Mouse (Mus musculus): ENCODE measurements around the gene Gm10382.
A peak's percentile ranks its signal among the peaks of the same experiment; 100 is the strongest.

DNA sequence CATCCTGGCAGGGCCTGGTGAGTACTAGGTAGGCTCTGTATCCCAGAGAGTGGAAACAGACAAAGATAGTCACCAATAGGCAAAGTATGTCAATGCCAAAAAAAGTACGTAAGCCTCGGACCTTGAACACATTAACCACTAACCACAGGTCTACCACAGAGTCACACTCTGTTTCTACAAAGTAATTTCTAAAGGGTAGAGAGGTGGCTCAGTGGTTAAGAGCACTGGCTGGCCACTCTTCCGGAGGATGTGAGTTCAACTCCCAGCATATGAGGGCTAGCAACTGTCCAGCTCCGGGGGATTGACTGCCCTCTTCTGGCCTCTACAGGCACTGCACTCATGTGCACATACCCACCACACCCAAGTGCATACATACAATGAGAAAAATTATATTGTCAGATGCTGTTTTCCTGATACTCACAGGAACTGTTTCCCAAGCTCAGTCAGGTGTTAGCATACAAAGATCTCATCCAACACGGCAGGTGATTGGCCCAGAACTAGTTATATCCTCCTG, 36.3 kb upstream of the Gm10382 start:
- TF ChIP-seq CTCF (IDR thresholded peaks at IDR 0.05; ENCODE audit: low read depth) (peak; percentile 62), EP300 (IDR thresholded peaks at IDR 0.05; ENCODE audit: low read depth) (no peak)

Measured in liver, embryonic 14.5 days (tissue).